Mouse (Mus musculus): ENCODE results near the gene Llph.

Gene Llph

DNA sequence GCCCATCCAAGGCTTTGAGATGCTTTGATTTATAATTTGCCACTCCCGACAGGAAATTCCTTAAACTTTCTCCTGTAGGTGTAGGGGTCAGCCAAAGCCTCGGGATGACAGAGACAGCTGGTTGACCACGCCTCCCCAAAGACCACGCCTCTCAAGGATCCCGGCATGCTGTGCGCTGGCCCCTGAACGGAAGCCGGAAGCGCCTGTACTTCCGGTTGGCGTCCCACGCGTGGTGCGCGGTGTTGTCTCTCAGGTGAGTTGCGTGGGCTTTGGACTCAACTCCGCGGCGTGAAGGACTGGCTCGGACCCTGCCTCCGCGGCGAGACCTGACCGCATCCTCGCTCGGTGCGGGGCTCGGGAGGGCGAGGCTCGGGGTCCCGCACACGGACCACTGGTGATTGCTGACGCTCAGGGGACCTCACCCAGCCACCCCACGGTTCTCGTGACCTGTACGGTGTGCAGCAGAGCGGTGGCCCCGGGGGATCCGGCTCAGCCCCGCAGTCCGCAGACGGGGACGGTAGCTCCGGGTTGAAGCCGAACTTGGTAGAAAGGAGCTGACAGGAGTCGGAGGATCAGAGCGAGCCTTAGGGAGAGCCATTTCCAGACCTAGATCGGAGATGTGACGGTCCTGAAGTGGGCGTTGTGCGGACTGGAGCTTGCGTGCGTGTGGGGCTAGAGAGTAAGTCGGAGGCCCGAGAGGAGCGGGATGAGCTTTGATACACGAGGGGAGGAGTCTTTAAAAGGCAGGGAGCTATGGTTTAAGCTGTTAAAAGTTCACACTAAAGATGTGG is at the start of gene Llph:
TSS of gene Llph (plus strand) at position 200 of the 791 bp plus-strand sequence.
- in situ Hi-C loops (cut with MboI; ENCODE audit: unreplicated experiment in 2 of 2), result loop anchor here (5.0 to 25.0 kb wide), 3 partner anchors 45 to 990 kb away; partner anchors contain the start of gene Cand1 (in 1 of the 2)

DNA sequence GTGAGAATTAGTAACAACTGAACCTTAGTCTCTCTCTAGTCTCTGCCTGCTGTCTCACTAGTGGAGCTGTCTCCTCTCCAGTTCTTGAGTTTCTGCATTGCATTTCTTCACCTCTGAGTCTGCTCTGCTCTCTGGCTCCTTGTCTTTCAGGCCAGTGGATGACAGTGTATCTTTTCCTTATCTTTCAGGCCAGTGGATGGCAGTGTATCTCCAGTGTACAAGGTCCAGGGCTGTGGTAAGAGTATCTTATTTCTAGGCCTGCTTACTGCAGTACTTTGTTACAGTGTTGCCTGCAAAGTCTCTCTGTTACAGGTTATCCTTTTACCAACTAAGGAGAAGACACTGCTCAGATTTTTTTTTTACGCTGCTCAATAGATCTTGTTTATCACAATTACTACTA is 44.0 kb upstream of the Llph start:
- in situ Hi-C loops (cut with MboI; ENCODE audit: unreplicated experiment in 2 of 2), result loop anchor here (5.0 kb wide), 1 partner anchor 44 kb away; the partner anchor contains the start of gene Llph (in 2 of the 2)

DNA sequence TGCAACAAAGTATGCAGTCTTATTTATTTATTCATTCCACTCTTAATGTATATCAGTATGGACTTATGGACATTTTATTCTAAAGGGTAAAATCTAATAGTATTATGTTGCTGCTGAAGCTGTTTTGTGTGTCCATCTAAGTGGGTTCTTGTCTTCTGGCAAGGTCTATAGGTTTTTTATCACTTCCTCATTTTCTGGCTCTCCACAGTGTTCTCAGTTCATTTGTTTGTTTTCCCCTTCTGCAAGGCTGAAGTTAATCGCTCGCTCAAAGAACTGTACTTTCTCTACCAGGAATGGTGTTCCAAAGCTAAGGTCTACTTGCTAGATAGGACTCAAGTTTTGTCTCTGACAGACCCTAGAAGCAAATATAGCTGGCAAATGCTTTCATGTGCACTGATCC is 43.5 kb upstream of the Llph start:
- in situ Hi-C loops (cut with MboI; ENCODE audit: unreplicated experiment in 2 of 2), result loop anchor here (5.0 kb wide), 1 partner anchor 44 kb away; the partner anchor contains the start of gene Llph (in 2 of the 2)

DNA sequence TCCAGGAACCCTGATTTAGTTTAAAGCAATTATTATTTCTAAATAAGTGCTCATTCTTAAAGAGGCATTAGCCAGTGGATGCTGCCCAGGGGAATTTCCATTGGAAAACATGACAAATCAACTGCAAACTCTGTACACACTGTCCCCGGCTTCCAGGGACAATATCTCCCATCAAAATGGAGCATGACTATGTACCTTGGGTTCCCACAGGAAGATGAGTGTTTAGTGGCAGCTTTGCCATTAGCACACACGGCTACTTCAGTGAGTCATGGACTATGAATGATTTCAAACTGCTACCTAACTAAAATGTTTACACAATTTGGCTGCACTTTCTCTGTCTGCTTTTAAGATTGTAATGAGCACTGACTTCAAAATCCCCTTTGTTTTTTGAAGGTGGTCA is 38.4 kb upstream of the Llph start:
- in situ Hi-C loops (cut with MboI; ENCODE audit: unreplicated experiment in 2 of 2), result no loop called here

DNA sequence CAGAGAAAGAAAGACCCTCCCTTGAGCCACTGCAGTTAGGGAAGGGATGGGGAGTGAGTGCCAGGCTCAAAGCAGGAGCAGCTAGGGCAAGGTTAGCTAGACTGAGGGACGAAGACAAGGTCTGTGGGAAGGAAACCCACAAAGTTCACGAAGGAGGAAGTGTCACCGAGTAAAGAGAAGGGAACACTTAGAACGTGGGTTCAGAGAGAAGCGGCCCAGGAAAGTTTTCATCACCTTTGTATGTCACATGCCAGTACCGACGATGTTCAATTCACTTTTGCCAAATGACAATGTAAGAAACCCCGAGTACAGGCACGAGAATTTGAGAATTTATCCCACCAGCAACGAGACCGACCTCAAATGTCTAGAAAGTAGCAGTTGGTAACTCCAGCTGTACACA is 37.6 kb upstream of the Llph start:
- in situ Hi-C loops (cut with MboI; ENCODE audit: unreplicated experiment in 2 of 2), result no loop called here

DNA sequence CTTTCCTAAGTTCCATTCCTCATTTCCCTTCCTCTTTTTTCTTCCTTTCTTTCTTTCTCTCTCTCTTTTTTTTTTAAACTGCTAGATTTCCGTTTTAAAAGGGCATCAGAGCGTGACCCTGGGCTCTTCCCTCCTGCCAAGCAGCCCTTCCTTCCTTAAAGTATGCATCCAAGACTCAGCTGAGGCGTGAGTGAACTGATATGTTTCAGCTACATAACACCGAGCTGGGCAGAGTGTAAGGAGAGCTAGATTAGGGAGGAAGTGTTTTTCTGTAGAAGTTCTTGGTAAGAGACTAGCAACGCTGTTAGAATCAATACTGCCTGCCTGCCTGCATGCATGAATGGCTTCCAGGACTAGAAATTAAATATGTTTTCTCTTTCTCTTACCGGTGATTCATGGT is 37.1 kb upstream of the Llph start:
- in situ Hi-C loops (cut with MboI; ENCODE audit: unreplicated experiment in 2 of 2), result loop anchor here in 1 of 2 experiments (10.0 kb wide), 2 partner anchors 785 to 1175 kb away; partner anchors contain the start of gene Gns

DNA sequence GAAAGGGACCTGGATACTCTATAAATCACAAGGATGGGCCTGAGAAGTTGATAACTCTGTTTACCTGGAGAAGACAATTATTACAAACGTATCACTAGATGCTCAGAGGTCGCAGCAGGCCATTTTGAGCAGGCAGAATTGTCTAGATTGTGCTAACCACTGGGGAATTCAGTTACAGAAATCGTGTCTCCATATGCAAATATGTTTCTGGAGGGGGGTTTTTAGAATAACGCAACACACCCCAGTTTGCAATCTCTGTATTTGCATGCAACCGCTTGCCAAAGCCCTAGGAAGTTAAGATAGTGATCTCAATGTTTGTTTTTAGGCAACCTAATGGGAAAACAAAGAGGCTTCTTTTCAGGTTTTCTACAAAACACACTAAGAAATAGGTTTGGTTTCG is 35.7 kb upstream of the Llph start:
- in situ Hi-C loops (cut with MboI; ENCODE audit: unreplicated experiment in 2 of 2), result loop anchor here in 1 of 2 experiments (10.0 kb wide), 2 partner anchors 786 to 1174 kb away; partner anchors contain the start of gene Gns

DNA sequence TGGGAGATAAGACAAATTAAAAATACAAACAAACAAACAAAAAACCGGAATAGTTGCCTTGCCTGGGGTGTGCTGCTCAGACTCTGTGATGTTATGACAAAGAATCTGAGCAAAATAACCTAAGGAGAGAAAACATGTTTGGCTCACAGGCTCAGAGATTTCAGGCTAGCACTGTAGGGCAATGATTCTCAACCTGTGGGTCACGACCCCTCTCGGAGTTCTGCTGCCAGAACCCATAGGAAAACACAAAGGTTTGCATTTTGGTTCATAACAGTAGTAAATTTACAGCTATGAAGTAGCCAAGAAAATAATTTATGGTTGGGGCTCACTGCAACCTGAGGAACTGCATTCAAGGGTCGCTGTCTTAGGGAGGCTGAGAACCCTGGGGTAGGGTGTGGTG is 34.6 kb upstream of the Llph start:
- in situ Hi-C loops (cut with MboI; ENCODE audit: unreplicated experiment in 2 of 2), result loop anchor here in 1 of 2 experiments (10.0 kb wide), 2 partner anchors 787 to 1173 kb away; partner anchors contain the start of gene Gns

DNA sequence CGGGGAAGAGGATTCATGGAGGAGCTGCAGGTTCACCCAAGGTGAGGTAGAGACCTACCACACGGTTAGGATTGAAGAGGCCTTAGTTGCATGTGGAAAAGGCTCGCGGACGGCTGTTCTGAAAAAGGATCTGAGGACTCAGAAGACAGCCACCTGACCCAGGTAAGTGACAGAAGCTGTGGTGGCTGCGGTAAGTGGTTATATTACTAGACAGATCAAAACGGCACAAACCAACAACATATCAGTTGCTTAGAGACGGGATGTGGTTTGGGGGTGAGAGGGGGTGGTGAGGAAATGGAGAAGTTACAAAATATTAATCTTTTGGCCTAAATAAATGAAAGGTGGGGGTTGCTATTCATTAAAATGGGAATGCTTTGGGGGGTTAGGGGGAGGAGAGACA is 33.6 kb upstream of the Llph start:
- in situ Hi-C loops (cut with MboI; ENCODE audit: unreplicated experiment in 2 of 2), result loop anchor here in 1 of 2 experiments (10.0 kb wide), 2 partner anchors 788 to 1172 kb away; partner anchors contain the start of gene Gns

DNA sequence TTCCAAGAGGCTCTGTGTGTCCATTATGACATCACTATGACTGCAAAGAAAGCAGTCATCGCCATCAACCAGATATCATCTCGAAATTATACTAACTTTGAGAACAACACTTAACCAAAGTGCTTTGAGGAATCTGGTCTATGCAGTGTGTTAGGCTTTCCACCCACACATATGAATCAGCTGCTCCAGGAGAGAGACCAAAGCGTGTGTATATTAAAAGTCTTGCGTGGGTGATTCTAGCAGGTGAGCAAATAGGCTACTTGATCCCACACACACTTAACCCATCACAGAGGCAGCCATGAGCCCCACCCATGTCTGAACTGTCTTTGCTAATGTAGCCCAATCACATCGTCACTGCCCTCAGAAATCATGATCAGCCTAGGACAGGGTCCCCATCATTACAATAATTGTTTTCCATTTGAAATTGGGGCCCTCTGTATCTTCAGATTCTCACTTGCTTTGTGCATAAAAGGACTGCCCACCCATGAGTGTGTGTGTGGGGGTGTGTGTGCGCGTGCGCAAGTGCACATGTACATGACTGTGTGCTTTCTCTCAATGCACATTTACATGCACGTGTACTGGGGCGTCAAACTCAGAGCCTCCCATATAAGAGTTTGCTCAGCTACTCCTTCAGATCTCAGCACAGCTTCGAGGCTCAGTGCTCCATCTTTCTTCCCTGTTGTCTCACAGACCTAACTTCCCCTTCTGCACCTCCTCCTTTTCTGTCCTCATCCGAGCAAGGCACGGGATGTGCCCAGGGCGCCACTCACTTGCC is 29.6 kb upstream of the Llph start:
- in situ Hi-C loops (cut with MboI; ENCODE audit: unreplicated experiment in 2 of 2), result loop anchor here in 1 of 2 experiments (10.0 kb wide), 2 partner anchors 792 to 1168 kb away; partner anchors contain the start of gene Gns

DNA sequence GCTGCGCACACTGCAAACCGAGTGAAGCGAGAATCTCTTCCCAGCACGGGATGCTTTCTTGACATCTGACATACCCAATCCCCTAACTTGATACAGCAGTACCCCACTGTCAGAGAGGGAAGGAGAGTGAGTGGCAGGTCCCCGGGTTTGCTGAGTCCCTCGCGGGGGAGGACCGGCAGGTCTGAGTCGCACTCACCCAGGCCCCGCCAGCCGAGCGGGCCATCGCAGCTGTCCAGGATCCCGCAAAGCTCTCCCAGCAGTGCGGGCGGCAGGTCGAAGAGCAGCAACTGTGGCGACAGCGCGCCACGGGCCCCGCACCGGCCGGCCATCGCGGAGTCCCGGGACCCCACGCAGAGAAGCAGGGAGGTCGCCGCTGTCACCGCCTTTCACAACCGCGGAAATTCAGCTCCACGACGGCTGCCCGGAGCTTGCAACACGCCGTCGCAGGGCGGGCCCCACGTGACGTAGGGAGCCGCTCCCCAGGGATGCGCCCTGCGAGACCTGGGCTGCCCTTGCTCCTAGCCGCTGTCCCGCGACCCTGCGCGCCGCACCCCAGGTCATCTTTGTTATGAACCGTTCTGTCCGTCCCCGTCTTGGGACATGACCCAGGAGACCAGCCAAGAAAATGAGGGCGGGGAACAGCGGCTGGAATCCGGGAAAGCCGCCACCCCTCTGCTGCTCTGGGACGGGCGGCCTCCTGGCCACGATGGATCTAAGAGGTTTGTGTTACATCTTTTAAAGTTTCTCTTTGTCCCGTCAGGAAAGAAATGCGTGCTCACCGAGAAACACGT is 25.5 kb upstream of the Llph start, which contains the start of gene Tmbim4:
TSS of gene Tmbim4 (plus strand) at position 460 of the 791 bp plus-strand sequence.
- in situ Hi-C loops (cut with MboI; ENCODE audit: unreplicated experiment in 2 of 2), result loop anchor here in 1 of 2 experiments (10.0 kb wide), 2 partner anchors 1283 to 1423 kb away; partner anchors contain the start of gene Xpot

DNA sequence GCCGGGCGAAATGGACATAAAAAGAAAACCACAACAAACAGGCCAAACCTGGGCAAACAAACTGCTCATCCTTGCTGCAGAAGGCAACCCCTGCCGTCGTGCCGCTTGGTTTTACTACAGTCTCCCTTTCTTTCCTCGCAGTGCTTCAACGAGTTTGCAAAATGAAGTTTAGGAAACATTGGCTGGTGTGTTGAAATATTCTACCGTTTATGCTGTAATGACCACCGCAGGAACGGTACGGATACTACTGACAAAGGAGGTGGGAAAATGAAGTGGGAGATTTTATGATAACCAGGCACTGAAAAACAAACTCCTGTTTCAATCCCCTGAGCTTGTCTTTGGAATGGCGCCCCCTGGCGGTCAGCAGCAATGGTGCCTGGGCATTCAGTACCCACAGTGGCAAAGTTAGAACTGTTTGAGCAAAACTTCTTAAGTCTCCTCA is 24.9 kb upstream of the Llph start, which contains the start of gene Irak3:
TSS of gene Irak3 (minus strand) at position 170 of the 442 bp plus-strand sequence.
- in situ Hi-C loops (cut with MboI; ENCODE audit: unreplicated experiment in 2 of 2), result loop anchor here in 1 of 2 experiments (10.0 kb wide), 2 partner anchors 1283 to 1423 kb away; partner anchors contain the start of gene Xpot

DNA sequence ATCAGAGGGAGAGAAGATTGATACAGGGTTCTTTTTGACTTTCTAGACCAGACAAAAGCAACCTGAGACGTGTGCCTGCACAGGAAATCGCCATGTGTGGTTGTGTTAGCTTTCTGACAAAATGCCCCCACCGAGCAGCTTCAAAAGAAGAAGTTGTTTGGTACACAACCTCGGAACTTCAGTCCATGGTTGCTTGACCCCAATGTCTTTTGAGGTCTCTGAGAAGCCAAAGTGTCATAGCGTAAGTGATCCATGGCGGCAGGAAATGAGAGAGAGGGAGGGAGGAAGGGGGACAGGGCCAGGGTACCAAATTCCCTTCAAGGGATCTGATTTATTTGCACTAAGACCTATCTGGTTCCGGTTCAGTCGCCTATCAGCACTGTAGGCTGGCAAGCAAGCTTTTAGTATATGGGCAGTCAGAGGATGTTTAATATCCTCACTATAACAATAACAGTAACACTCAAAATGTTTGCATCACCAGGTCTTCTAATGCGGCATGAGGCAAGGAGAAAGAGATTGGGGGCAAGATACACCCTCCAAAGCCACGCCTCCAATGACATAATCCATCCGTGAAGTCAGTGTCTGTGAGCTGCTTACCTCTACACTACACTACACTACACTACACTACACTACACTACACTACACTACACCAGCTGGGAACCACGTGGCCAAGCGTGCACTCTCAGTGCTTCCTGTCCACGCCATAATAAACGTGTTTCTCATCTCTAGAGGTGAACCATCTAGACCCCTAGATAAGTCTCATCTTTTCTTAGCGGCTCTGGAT is 24.2 kb upstream of the Llph start:
- in situ Hi-C loops (cut with MboI; ENCODE audit: unreplicated experiment in 2 of 2), result loop anchor here in 1 of 2 experiments (10.0 kb wide), 2 partner anchors 1282 to 1422 kb away; partner anchors contain the start of gene Xpot

DNA sequence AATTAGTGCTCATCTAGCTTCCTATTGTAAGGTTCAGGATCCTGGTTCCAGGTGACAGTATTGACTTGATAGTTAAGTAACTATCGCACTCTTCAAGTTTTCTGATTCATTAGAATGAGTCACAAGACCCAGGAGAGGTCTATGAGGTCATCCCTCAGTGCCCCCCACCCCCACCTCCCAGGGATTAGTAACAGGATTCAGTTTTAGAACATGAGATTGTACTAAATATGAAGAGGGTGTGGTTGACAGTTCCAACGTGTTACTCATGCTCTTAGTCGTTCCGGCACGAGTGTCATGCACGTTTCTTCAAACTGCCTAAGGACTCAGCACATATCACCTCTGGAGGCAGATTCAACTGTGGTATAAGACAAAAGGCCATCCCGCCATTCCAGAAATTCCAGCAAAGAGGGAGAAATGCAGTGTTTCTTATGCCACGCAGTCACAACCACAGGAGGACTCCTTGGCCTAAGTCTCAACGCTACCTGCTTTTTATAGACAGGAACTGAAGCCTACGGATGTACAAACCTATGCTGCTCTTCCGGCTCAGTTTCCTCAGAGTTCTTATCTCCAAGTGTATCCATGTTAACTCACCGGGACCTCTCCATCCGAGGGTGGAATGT is 22.2 kb upstream of the Llph start:
- in situ Hi-C loops (cut with MboI; ENCODE audit: unreplicated experiment in 2 of 2), result loop anchor here in 1 of 2 experiments (10.0 kb wide), 2 partner anchors 1280 to 1420 kb away; partner anchors contain the start of gene Xpot

DNA sequence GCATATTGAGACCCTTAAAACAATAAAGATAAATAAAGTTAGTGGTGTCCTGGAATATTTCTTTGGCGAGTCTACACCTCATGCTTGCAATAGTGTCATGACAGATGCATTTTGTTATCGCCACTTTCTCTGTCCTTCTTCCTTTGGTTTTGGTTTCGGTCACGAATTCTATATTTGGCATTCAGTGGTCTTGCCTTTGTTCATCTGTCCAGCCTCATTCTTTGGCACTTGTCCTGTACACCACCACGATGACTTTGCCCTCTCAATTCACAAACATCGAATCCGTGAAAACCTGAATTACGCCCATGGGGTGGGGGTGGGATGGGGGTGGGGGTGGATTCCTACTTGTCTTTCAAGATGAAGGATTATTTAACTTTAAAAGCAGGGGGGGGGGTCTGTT is 18.9 kb upstream of the Llph start:
- in situ Hi-C loops (cut with MboI; ENCODE audit: unreplicated experiment in 2 of 2), result loop anchor here in 1 of 2 experiments (10.0 kb wide), 2 partner anchors 1277 to 1417 kb away; partner anchors contain the start of gene Xpot

DNA sequence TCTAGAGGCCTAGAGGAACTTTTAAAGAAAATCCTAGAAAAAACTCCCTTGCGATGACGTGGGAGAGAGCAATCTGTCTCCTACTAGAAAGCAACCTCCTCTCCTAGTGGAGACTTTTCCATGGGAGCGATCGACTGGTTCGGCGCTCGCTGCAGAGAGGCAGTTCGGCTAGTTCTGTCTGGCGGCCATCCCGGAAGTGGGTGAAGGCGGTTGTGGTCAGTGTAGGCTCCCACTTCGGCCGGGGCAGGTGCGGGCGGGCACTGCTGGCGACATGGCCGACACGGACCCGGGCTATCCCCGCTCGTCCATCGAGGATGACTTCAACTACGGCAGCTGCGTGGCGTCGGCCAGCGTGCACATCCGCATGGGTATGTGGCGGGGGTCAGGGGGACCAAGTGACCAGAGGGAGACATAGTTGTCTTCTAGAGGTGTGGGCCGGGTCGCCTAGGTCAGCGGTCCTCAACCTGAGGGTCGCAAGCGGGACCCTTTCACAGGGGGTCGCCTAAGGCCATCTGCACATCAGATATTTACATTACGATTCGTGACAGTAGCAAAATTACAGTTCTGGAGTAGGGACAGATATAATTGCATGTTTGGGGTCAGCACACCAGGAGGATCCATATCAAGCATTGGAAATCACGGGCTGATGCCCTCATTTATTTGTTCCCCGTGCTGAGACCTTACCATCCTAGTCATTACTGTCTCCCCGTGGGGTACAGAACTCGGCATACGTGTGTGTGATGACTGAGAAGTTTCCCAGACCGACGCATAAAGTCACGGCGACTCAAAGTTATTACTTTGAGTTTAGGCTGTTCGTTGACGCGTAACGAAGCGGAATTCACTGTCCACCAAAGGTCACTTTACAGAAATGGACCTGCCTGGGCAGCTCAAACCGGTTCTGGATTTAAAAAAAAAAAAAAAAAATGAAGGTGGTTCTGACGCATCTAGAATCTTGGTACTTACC is 18.0 kb upstream of the Llph start:
- in situ Hi-C loops (cut with MboI; ENCODE audit: unreplicated experiment in 2 of 2), result loop anchor here in 1 of 2 experiments (10.0 kb wide), 2 partner anchors 1276 to 1416 kb away; partner anchors contain the start of gene Xpot

DNA sequence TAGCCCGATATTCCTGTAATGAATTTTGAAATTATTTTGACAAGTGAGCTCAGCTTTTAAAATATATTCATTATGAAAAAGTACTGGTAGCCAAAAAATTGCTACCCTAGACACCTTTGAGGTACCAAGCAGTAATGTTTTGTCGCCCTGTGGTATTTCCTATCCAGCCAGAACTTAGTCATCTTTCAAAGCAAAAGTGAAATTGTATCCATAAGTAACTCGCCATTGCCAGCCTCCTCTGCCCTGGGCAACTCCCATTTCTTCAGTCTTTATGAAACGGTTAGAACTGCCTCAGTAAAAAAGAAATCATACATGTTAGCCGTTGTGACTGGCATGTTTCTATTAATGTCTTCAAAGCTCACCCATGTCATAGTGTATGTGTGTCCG is 17.3 kb upstream of the Llph start:
- in situ Hi-C loops (cut with MboI; ENCODE audit: unreplicated experiment in 2 of 2), result loop anchor here in 1 of 2 experiments (10.0 kb wide), 2 partner anchors 1275 to 1415 kb away; partner anchors contain the start of gene Xpot
